24 mouse cellular contexts compared by ENCODE assay signal in genomic region chr5:122450913-122451317, GRCm38 (mm10). TPM values are rescaled to one million over a fixed set of nuclear protein-coding genes. Genes with fewer than 3 reads are reported as not detected.
A peak's percentile ranks its signal among the peaks of the same experiment; 100 is the strongest.
DNase-seq lines count a peak whose midpoint lies in the region; ATAC-seq and TF ChIP-seq lines count a peak whose summit lies in the region.
"Had no signal": no experiment of that assay in that cellular context is flagged by ENCODE, and none has a peak within 500 bp of the region (broad histone marks: within the 10 kb centered on the region; RNA-seq: fewer than 3 reads in every experiment).

No protein-coding gene starts in this region.

- H3K9ac ChIP-seq in hindbrain, embryonic 13.5 days = no peak overlapping the region
- no peak overlapping the region for H3K9ac ChIP-seq in hindbrain, postnatal 0 days (replicated peaks; ENCODE audit: low read length)
- no peak overlapping the region for H3K9ac ChIP-seq in neural tube, embryonic 15.5 days (replicated peaks)
- H3K9ac ChIP-seq: midbrain, embryonic 13.5 days; neural tube, embryonic 13.5 days had no signal

- H3K36me3 ChIP-seq in hindbrain, embryonic 13.5 days = peaks cover 63% of the 10 kb centered on the region
- H3K36me3 ChIP-seq in hindbrain, postnatal 0 days (ENCODE audit: insufficient read depth, low read length) = peaks cover 39% of the 10 kb centered on the region
- peaks cover 52% of the 10 kb centered on the region for H3K36me3 ChIP-seq in neural tube, embryonic 15.5 days
- H3K36me3 ChIP-seq in myocyte (ENCODE audit: control insufficient read depth, insufficient read depth) = peaks cover 27% of the 10 kb centered on the region

- H3K27ac ChIP-seq in hindbrain, embryonic 13.5 days = peak overlapping the region; percentile 20; the same call in 1 of the 2 replicates
- no peak overlapping the region for H3K27ac ChIP-seq in hindbrain, postnatal 0 days
- 0 out of 2 replicates have a peak overlapping the region, but pooled peaks have one; percentile 9 for H3K27ac ChIP-seq in neural tube, embryonic 15.5 days (replicated peaks)
- H3K27ac ChIP-seq: gastrocnemius, adult 2 months; hindbrain, embryonic 10.5 days; limb, embryonic 10.5 days; midbrain, embryonic 13.5 days; neural tube, embryonic 13.5 days had no signal

- DNase-seq in cerebellum, postnatal 10 days = peak; percentile 50 to 51
- no peak for DNase-seq in cerebellum, adult 18-20 months
- no peak for DNase-seq in hindbrain, postnatal 0 days (ENCODE audit: low spot score)
- DNase-seq in neural tube, embryonic 10.5 days (ENCODE audit: extremely low spot score, low spot score) = no peak
- DNase-seq in thymus, postnatal 0 days (ENCODE audit: low spot score) = no peak
- DNase-seq: adrenal gland, postnatal 25 days; cerebellum, adult 9-11 months; gastrocnemius, adult 2 months; kidney, adult 11 months; kidney, postnatal 10 days; lung, adult 2 months; lung, postnatal 14 days; right cerebral cortex, adult 18-20 months; thymus, adult 18-20 months; thymus, postnatal 4 days had no signal

- H3K4me2 ChIP-seq in hindbrain, embryonic 13.5 days = no peak overlapping the region
- H3K4me2 ChIP-seq in hindbrain, postnatal 0 days (ENCODE audit: low read depth, low read length) = no peak overlapping the region
- no peak overlapping the region for H3K4me2 ChIP-seq in neural tube, embryonic 15.5 days
- no peak overlapping the region for H3K4me2 ChIP-seq in myocyte (ENCODE audit: low read depth)
- H3K4me2 ChIP-seq: liver, embryonic 11.5 days; midbrain, embryonic 13.5 days; neural tube, embryonic 13.5 days had no signal

- H3K9me3 ChIP-seq in hindbrain, embryonic 13.5 days = no peaks in the 10 kb centered on the region
- no peaks in the 10 kb centered on the region for H3K9me3 ChIP-seq in hindbrain, postnatal 0 days (ENCODE audit: low read length)
- no peaks in the 10 kb centered on the region for H3K9me3 ChIP-seq in neural tube, embryonic 15.5 days (replicated peaks)
- H3K9me3 ChIP-seq: hindbrain, embryonic 10.5 days; limb, embryonic 10.5 days; midbrain, embryonic 13.5 days; neural tube, embryonic 13.5 days had no signal

- H3ac ChIP-seq in myocyte (ENCODE audit: control insufficient read depth, insufficient read length) = no peak overlapping the region

- TF ChIP-seq CTCF in hindbrain, postnatal 0 days (IDR thresholded peaks at IDR 0.05; ENCODE audit: low read depth) = no peak

- no peak for ATAC-seq in hindbrain, embryonic 13.5 days (ENCODE audit: low FRiP score)
- ATAC-seq in hindbrain, postnatal 0 days = no peak
- no peak for ATAC-seq in neural tube, embryonic 15.5 days (ENCODE audit: low FRiP score)
- ATAC-seq: forebrain, embryonic 14.5 days; midbrain, embryonic 13.5 days had no signal

- H3K27me3 ChIP-seq in hindbrain, embryonic 13.5 days = no peaks in the 10 kb centered on the region
- H3K27me3 ChIP-seq in hindbrain, postnatal 0 days (ENCODE audit: insufficient read depth, low read length) = no peaks in the 10 kb centered on the region
- H3K27me3 ChIP-seq in neural tube, embryonic 15.5 days (replicated peaks) = no peaks in the 10 kb centered on the region
- H3K27me3 ChIP-seq in myocyte (ENCODE audit: control insufficient read depth, insufficient read depth, insufficient read length) = no peaks in the 10 kb centered on the region
- H3K27me3 ChIP-seq: midbrain, embryonic 13.5 days; neural tube, embryonic 13.5 days had no signal

- peak; percentile 60 for TF ChIP-seq POLR2A in myocyte (IDR thresholded peaks at IDR 0.05; ENCODE audit: insufficient read length, low read depth)

- WGBS in hindbrain, embryonic 13.5 days = 69% methylated on average over 5 of the region's 5 CpGs
- 58% methylated on average over 5 of the region's 5 CpGs for WGBS in hindbrain, postnatal 0 days
- WGBS in neural tube, embryonic 15.5 days = 69% methylated on average over 5 of the region's 5 CpGs

- H3K79me2 ChIP-seq in myocyte (ENCODE audit: control insufficient read depth, insufficient read depth) = no peaks in the 10 kb centered on the region

- H3K4me1 ChIP-seq in hindbrain, embryonic 13.5 days (replicated peaks) = peaks cover 6% of the 10 kb centered on the region; the same call in 1 of the 2 replicates
- H3K4me1 ChIP-seq in hindbrain, postnatal 0 days (ENCODE audit: insufficient read depth, low read length) = no peaks in the 10 kb centered on the region
- H3K4me1 ChIP-seq in neural tube, embryonic 15.5 days = no peaks in the 10 kb centered on the region
- H3K4me1 ChIP-seq: midbrain, embryonic 13.5 days had no signal

- no peak overlapping the region for H3K4me3 ChIP-seq in hindbrain, embryonic 13.5 days
- no peak overlapping the region for H3K4me3 ChIP-seq in hindbrain, postnatal 0 days (ENCODE audit: low read length)
- no peak overlapping the region for H3K4me3 ChIP-seq in neural tube, embryonic 15.5 days (replicated peaks)
- H3K4me3 ChIP-seq in myocyte = no peak overlapping the region
- H3K4me3 ChIP-seq: gastrocnemius, adult 2 months; hindbrain, embryonic 10.5 days; limb, embryonic 10.5 days; midbrain, embryonic 13.5 days; neural tube, embryonic 13.5 days had no signal

TF ChIP-seq in myocyte, 11 proteins besides CTCF, POLR2A, EP300 and RAD21:
- TF ChIP-seq E2F4 (IDR thresholded peaks at IDR 0.05; ENCODE audit: insufficient read depth) (no peak), POLR2AphosphoS2 (IDR thresholded peaks at IDR 0.05; ENCODE audit: insufficient read length, low read depth) (peak; percentile 95), TCF12 (IDR thresholded peaks at IDR 0.05; ENCODE audit: insufficient read depth, poor library complexity, severe bottlenecking) (no peak), TCF3 (IDR thresholded peaks at IDR 0.05; ENCODE audit: insufficient read length, low read depth) (no peak), MYOG (IDR thresholded peaks at IDR 0.05; ENCODE audit: control insufficient read depth in 1 of 3, insufficient read depth in 1 of 3, insufficient read length in 2 of 3, low read depth in 2 of 3) (no peak)
TF ChIP-seq in myocyte: peak in this region for 1.

RNA-seq across cellular contexts. Expression of gene Anapc7, which starts 29.4 kb away (rescaled TPM):
- 46.7 and 51.8 TPM in 2 replicates for polyA plus RNA-seq in hindbrain, embryonic 13.5 days (2015; fragmentation: Nextera tagmentation; extraction: Ambion mirVana)
- 26.1 and 32.0 TPM in 2 replicates for total RNA-seq in hindbrain, postnatal 0 days (2014; rRNA removed)
- polyA plus RNA-seq in hindbrain, postnatal 0 days (2015; fragmentation: Nextera tagmentation; extraction: Ambion mirVana) = 44.0 and 44.6 TPM in 2 replicates
- polyA plus RNA-seq in neural tube, embryonic 15.5 days (2015; fragmentation: Nextera tagmentation; extraction: Ambion mirVana) = 47.3 and 47.5 TPM in 2 replicates
- polyA plus RNA-seq in myocyte (2012; fragmentation: generic; extraction: Trizol) = 62.7 TPM
- 36.5 and 39.7 TPM in 2 replicates for polyA plus RNA-seq in thymus, postnatal 0 days (2015; fragmentation: Nextera tagmentation; extraction: Ambion mirVana)

RNA-seq across cellular contexts. Expression of gene Atp2a2, which starts 51.1 kb away (rescaled TPM):
- 39.4 and 41.2 TPM in 2 replicates for polyA plus RNA-seq in hindbrain, embryonic 13.5 days (2015; fragmentation: Nextera tagmentation; extraction: Ambion mirVana)
- 200 and 204 TPM in 2 replicates for total RNA-seq in hindbrain, postnatal 0 days (2014; rRNA removed)
- polyA plus RNA-seq in hindbrain, postnatal 0 days (2015; fragmentation: Nextera tagmentation; extraction: Ambion mirVana) = 46.2 and 47.4 TPM in 2 replicates
- polyA plus RNA-seq in neural tube, embryonic 15.5 days (2015; fragmentation: Nextera tagmentation; extraction: Ambion mirVana) = 49.4 and 52.0 TPM in 2 replicates
- 295 TPM for polyA plus RNA-seq in myocyte (2012; fragmentation: generic; extraction: Trizol)
- polyA plus RNA-seq in thymus, postnatal 0 days (2015; fragmentation: Nextera tagmentation; extraction: Ambion mirVana) = 20.2 and 22.6 TPM in 2 replicates

RNA-seq across cellular contexts. Expression of gene Arpc3, which starts 59.2 kb away (rescaled TPM):
- 159 and 173 TPM in 2 replicates for polyA plus RNA-seq in hindbrain, embryonic 13.5 days (2015; fragmentation: Nextera tagmentation; extraction: Ambion mirVana)
- 141 and 163 TPM in 2 replicates for total RNA-seq in hindbrain, postnatal 0 days (2014; rRNA removed)
- polyA plus RNA-seq in hindbrain, postnatal 0 days (2015; fragmentation: Nextera tagmentation; extraction: Ambion mirVana) = 133 and 144 TPM in 2 replicates
- 163 and 167 TPM in 2 replicates for polyA plus RNA-seq in neural tube, embryonic 15.5 days (2015; fragmentation: Nextera tagmentation; extraction: Ambion mirVana)
- polyA plus RNA-seq in myocyte (2012; fragmentation: generic; extraction: Trizol) = 217 TPM
- 238 TPM in 2 replicates for polyA plus RNA-seq in thymus, postnatal 0 days (2015; fragmentation: Nextera tagmentation; extraction: Ambion mirVana)

Comparison
In these comparisons a context has a peak if more than half of its experiments do, and no peak if none do; other contexts are left out.
1. DNase-seq: peak in cerebellum, postnatal 10 days (2 of 2); none in cerebellum, adult 18-20 months (0 of 2), hindbrain, postnatal 0 days (single experiment), neural tube, embryonic 10.5 days (single experiment) and thymus, postnatal 0 days (single experiment).